Mouse (Mus musculus) CH12.LX (cell line): Measurements from ENCODE around the gene Acad11.

Source experiments
- TCF12 ChIP-seq: IDR thresholded peaks from 2 replicates; pipeline ENCODE4 v1.6.1; 2014; ENCODE audit warnings: low read depth, mild to moderate bottlenecking, inconsistent platforms, low read length, improper control_type of control experiment
- ZKSCAN1 ChIP-seq: IDR thresholded peaks from 2 replicates; pipeline ENCODE4 v1.6.1; 2012; ENCODE audit warnings: low read depth, inconsistent platforms, low read length, improper control_type of control experiment, borderline replicate concordance

GRCm38 (mm10) chr9:104157291-104157690, 94.1 kb downstream of the Acad11 start:
- no peak for TF ChIP-seq TCF12
- no peak for TF ChIP-seq ZKSCAN1
